Mouse (Mus musculus) neural tube, embryonic 11.5 days (tissue): ENCODE results near the gene Acat1. TPM values are rescaled to one million over a fixed set of nuclear protein-coding genes. Genes with fewer than 3 reads are reported as not detected.
A peak's percentile ranks its signal among the peaks of the same experiment; 100 is the strongest.

Experiments used
- ATAC-seq: fragments of 200-750 bp; cut with Nextera tagmentation; 2 replicates; pipeline ENCODE4 v1.8.0; 2017; ENCODE audit warnings: moderate number of reproducible peaks, mild to moderate bottlenecking, moderate TSS enrichment, moderate library complexity; ENCODE audit not compliant: insufficient read depth, low FRiP score, low TSS enrichment
- DNase-seq: peaks from one replicate; pipeline ENCODE4 v3.0.0-alpha.2; 2015; ENCODE audit warnings: low spot score
- H3K27ac ChIP-seq: fragments of 300-500 bp; sonication (generic); 2 replicates; pipeline ENCODE4 v1.5.1; 2014; ENCODE audit warnings: low read depth, mild to moderate bottlenecking, low read length
- H3K27me3 ChIP-seq: fragments of 300-500 bp; sonication (generic); 2 replicates; pipeline ENCODE4 v1.6.1; 2014; ENCODE audit warnings: mild to moderate bottlenecking, low read length, mixed read lengths; ENCODE audit not compliant: control insufficient read depth, insufficient read depth
- H3K36me3 ChIP-seq: fragments of 300-500 bp; sonication (generic); 2 replicates; pipeline ENCODE4 v1.6.1; 2014; ENCODE audit warnings: mild to moderate bottlenecking, low read length, moderate library complexity, mixed read lengths; ENCODE audit not compliant: control insufficient read depth, insufficient read depth
- H3K4me1 ChIP-seq: fragments of 300-500 bp; sonication (generic); 2 replicates; pipeline ENCODE4 v1.6.1; 2014; ENCODE audit warnings: low read length, mixed read lengths; ENCODE audit not compliant: control insufficient read depth, insufficient read depth
- H3K4me2 ChIP-seq: fragments of 300-500 bp; sonication (generic); 2 replicates; pipeline ENCODE4 v1.6.1; 2014; ENCODE audit warnings: low read depth, mild to moderate bottlenecking, moderate library complexity
- H3K4me3 ChIP-seq: fragments of 300-500 bp; sonication (generic); 2 replicates; pipeline ENCODE4 v1.5.1; 2014; ENCODE audit warnings: low read depth, low read length
- H3K9ac ChIP-seq: fragments of 300-500 bp; sonication (generic); 2 replicates; pipeline ENCODE4 v1.6.1; 2014; ENCODE audit warnings: mild to moderate bottlenecking, low read length
- H3K9me3 ChIP-seq: fragments of 300-500 bp; sonication (generic); 2 replicates; pipeline ENCODE4 v1.6.1; 2016; ENCODE audit warnings: low read length; ENCODE audit not compliant: control insufficient read depth
- WGBS: fragments of 180-500 bp; shearing (Covaris S2); extraction: QIAGEN DNeasy Blood & Tissue Kit; methylation state at CpG from one replicate; pipeline ENCODE4 v1.1.7; 2014; 5-methylcytosine and 5-hydroxymethylcytosine counted together
- polyA plus RNA-seq: library from polyadenylated mRNA; unstranded; fragments of >200 nt; fragmentation: Nextera tagmentation; extraction: Ambion mirVana; gene quantifications from 2 replicates; pipeline ENCODE4 v1.2.1, GENCODE M21; 2014

Acat1 gene
- polyA plus RNA-seq, 1 experiment from 2014 or later = 60.0 TPM

GRCm38 (mm10) chr9:53570662-53571061 lies 39.5 kb downstream of the Acat1 start:
- Histone ChIP-seq H3K9me3 (no peaks in the 10 kb centered on the region), H3K4me2 (no peak overlapping the region), H3K4me1 (no peaks in the 10 kb centered on the region), H3K36me3 (peaks cover 11% of the 10 kb centered on the region), H3K4me3 (no peak overlapping the region), H3K27ac (no peak overlapping the region), H3K27me3 (no peaks in the 10 kb centered on the region), H3K9ac (no peak overlapping the region)
- ATAC-seq (no peak), DNase-seq (no peak)
- WGBS = 68% methylated on average over 6 of the region's 6 CpGs

GRCm38 (mm10) chr9:53537336-53537965 lies 72.7 kb downstream of the Acat1 start:
- ATAC-seq = no peak
- no peak for DNase-seq

GRCm38 (mm10) chr9:53536558-53537320 lies 73.4 kb downstream of the Acat1 start, which contains the start of the genes Atm and Npat:
Gene Atm, minus strand, starts transcription at chr9:53536740.
Gene Npat, plus strand, starts transcription at chr9:53537047.
- DNase-seq (peak; percentile 100), ATAC-seq (peak; percentile 99)
- WGBS = under 1% methylated on average over 69 of the region's 69 CpGs
- H3K27me3 ChIP-seq = no peaks in the 10 kb centered on the region
- H3K4me1 ChIP-seq = peaks cover 7% of the 10 kb centered on the region; the same call in 1 of the 2 replicates
- H3K4me2 ChIP-seq = peak within 1 kb of the TSS; percentile 69
- peak within 1 kb of the TSS; percentile 82 for H3K9ac ChIP-seq
- H3K27ac ChIP-seq = peak within 1 kb of the TSS; percentile 58
- no peaks in the 10 kb centered on the region for H3K9me3 ChIP-seq
- no peaks in the 10 kb centered on the region for H3K36me3 ChIP-seq
- peak within 1 kb of the TSS; percentile 80 for H3K4me3 ChIP-seq

More at GRCm38 (mm10) chr9:53537336-53537965, 72.7 kb downstream of the Acat1 start:
- H3K27ac ChIP-seq = peak overlapping the region; percentile 58
- H3K9ac ChIP-seq = peak overlapping the region; percentile 82
- under 1% methylated on average over 32 of the region's 34 CpGs for WGBS
- no peaks in the 10 kb centered on the region for H3K36me3 ChIP-seq
- H3K4me1 ChIP-seq = peaks cover 7% of the 10 kb centered on the region; the same call in 1 of the 2 replicates
- peak overlapping the region; percentile 69 for H3K4me2 ChIP-seq
- H3K4me3 ChIP-seq = peak overlapping the region; percentile 80
- H3K9me3 ChIP-seq = no peaks in the 10 kb centered on the region
- no peaks in the 10 kb centered on the region for H3K27me3 ChIP-seq

GRCm38 (mm10) chr9:53535416-53536320 lies 74.5 kb downstream of the Acat1 start:
- Histone ChIP-seq H3K4me1 (peaks cover 7% of the 10 kb centered on the region; the same call in 1 of the 2 replicates), H3K4me3 (peak overlapping the region; percentile 80), H3K9ac (peak overlapping the region; percentile 56), H3K27ac (no peak overlapping the region), H3K27me3 (no peaks in the 10 kb centered on the region), H3K36me3 (no peaks in the 10 kb centered on the region), H3K4me2 (peak overlapping the region; percentile 69), H3K9me3 (no peaks in the 10 kb centered on the region)
- DNase-seq (peak; percentile 11), ATAC-seq (no peak)
- WGBS = 24% methylated on average over 17 of the region's 17 CpGs

Other genes with a start within 250 kb of the Acat1 start
- 7.7 and 7.8 TPM in 2 replicates for gene Kdelc2, start 226.4 kb downstream of the Acat1 start, polyA plus RNA-seq
- gene 4930550C14Rik, start 208.1 kb downstream of the Acat1 start, polyA plus RNA-seq = 0.56 and 0.70 TPM in 2 replicates
- gene Atm, start 73.6 kb downstream of the Acat1 start, polyA plus RNA-seq = 14.0 and 18.6 TPM in 2 replicates
- gene Npat, start 73.3 kb downstream of the Acat1 start, polyA plus RNA-seq = 22.6 and 22.8 TPM in 2 replicates
- 46.3 and 49.1 TPM in 2 replicates for gene Cul5, start 59.6 kb upstream of the Acat1 start, polyA plus RNA-seq
- 5.1 and 6.0 TPM in 2 replicates for gene Rab39, start 95.8 kb upstream of the Acat1 start, polyA plus RNA-seq
- gene Slc35f2, start 161.2 kb upstream of the Acat1 start, polyA plus RNA-seq = 4.1 and 4.9 TPM in 2 replicates
- 5.3 and 7.2 TPM in 2 replicates for gene Sln, start 239.8 kb upstream of the Acat1 start, polyA plus RNA-seq